Mouse (Mus musculus) spleen, adult 10 weeks (tissue): ENCODE results near the gene Spcs2. TPM values are rescaled to one million over a fixed set of nuclear protein-coding genes. Genes with fewer than 3 reads are reported as not detected.

Experiments
- polyA plus RNA-seq: library from polyadenylated mRNA; stranded (reverse); fragments of 350-450 nt; fragmentation: Illumina TruSeq; extraction: RNeasy Lipid Tissue Mini Kit (QIAGEN cat#74804); gene quantifications from one replicate; pipeline ENCODE4 v1.2.3, GENCODE M21; 2015; ENCODE audit warnings: low replicate concordance; ENCODE audit not compliant: insufficient read depth

The Spcs2 gene
- 219 TPM for polyA plus RNA-seq

DNA sequence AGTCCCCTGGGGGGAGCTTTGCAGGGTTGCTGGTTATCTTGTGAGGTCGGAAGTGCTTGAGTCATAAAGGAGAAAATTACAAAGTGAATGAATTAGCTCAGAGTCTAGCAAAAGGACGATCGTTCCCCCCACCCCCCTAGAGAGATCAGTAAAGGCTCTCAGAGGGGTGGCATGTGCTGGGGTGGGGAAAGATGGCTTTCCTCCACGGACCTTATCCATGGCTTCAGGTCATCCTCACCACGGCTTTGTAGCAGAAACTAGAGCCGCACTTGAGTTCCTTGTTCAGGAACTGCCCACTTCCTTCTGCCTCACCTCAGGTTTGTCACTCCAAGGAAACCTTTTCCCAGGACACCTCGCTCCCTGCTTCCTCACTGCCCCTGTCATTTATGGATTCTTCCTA is at the start of gene Spcs2:
Spcs2 (minus strand) TSS at position 101 of the 400 bp plus-strand sequence.

DNA sequence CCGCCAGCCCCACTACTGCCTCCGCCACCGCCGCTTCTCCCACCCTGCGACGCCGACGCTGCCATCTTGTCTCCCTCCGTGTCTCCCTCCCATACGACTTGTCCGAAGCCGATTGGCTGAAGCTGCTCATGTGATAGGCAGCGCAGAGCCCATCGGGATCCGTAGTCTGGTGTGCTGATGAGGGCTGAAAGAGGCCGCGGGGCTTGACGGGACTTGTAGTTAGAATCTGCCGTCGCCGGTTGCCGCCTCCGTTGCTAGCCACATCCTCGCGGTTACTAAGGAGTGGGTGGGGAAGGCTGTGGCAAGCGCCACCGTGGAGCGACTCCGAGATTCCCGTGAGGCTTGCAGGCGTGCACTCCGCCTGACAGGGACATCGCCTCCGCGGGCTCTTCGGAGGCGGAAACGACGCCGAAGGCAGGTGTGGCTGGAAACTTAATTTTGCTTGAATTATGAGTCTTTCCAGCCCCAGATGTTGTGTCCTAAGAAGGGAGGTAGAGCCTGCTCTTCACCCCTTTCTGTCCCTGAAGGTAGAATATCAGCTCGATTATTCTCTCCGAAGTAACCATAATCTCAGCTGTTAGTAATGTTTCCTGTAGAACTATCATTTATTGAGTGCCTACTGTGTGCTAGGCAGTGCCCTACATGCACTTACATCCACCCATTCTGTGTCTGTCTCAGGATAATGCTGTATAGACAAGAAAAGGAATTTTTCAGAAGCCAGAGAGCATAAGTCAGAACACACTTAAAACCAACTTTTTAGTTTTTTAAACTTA is 4.3 kb downstream of the Spcs2 start, which contains the start of gene Xrra1:
Xrra1 (plus strand) TSS at position 304 of the 773 bp plus-strand sequence.

DNA sequence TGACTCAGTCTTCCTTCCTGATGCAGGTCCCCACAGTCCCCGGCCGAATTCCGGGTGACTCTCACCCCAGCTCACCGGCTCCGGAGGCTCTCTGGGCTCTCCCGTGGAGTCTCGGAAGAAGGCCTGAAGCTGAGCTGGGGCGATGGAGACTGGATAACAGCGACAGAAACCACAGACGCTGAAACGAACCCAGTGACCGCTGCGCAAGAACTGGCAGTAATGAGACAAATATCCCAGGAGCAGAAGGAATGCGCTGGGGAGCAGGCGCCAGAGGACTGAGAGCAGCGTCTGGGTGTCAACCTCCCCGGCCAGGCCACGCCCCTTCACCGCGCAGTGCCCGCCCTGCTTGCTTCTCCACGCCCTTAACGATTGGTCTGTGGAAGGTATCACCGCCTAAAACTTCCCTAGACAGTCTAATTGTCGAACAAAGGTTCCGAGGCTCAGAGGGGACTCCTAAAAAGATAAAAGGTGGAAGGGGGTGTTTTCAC is 35.1 kb downstream of the Spcs2 start, which contains the start of gene Neu3:
Neu3 (minus strand) TSS at position 335 of the 488 bp plus-strand sequence.

Other genes starting within 250 kb of the Spcs2 start
- 2.7 TPM for gene Tpbgl, start 236.4 kb downstream of the Spcs2 start, polyA plus RNA-seq
- gene Slco2b1, start 152.1 kb downstream of the Spcs2 start, polyA plus RNA-seq = 36.6 TPM
- not detected for gene Olfr520, start 133.2 kb downstream of the Spcs2 start, polyA plus RNA-seq
- not detected for gene Olfr521, start 100.0 kb downstream of the Spcs2 start, polyA plus RNA-seq
- gene Neu3, start 35.0 kb downstream of the Spcs2 start, polyA plus RNA-seq = 5.7 TPM
- not detected for gene Xrra1, start 4.3 kb downstream of the Spcs2 start, polyA plus RNA-seq
- gene Rnf169, start 117.0 kb upstream of the Spcs2 start, polyA plus RNA-seq = 20.7 TPM
- not detected for gene Chrdl2, start 142.7 kb upstream of the Spcs2 start, polyA plus RNA-seq